Mouse (Mus musculus): ENCODE measurements around the gene Troap.

Gene Troap

DNA sequence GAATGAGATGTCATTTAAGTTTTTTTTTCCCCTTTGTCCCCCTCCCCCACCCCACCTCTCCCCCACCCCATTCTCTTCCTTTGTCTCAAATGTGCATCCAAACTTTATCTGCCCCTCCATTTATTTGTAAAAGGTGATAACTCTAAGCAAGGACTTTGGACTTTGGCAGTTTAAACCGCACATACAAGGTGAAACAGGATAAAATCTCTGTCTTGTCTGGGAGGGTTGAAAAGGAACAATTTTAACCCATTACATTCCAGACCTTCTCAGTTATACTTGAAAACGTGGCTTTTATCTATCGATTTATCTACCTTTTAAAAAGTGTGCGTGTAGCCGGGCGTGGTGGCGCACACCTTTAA lies 40.7 kb downstream of the Troap start:
- DNase-seq, result no peak

DNA sequence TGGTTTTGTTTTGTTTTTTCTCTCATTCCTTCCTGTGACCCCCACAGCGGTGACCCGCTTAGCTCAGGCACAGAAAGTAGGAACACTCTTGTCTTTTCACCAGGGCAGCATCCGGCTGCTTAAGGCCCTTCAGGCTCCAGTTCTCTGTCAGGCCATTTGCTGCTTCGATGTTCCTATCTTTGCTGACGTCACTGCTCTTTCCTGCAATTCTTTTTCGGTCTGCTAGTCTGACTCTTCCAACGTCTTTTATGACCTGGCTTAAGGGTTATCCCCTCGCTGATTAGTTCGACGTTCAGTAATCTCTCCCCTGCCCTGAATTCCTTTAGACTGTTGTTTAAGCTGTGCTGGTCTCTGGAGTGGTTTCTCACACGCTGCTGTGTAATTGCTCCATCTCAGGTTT lies 42.2 kb downstream of the Troap start:
- no peak for DNase-seq

DNA sequence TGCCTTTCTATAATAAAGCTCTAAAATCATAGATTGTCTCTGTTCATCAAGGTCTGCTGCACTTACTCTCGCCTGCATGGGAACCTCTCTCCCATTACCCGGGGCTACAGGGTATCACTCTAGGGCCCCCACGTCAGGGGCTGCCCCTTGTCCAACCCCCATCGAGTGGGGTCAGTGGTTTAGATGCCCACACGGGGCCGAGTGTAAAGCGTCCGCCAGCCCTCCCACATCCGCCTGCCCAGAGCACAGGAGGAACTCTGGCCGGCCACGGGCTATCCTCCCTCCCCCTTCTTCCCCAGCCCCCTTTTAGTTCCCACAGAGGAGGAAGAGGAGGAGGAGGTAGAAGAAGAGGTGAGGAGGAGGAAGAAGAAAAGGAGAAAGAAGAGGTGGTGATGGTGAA lies 46.4 kb downstream of the Troap start:
- DNase-seq, result no peak

DNA sequence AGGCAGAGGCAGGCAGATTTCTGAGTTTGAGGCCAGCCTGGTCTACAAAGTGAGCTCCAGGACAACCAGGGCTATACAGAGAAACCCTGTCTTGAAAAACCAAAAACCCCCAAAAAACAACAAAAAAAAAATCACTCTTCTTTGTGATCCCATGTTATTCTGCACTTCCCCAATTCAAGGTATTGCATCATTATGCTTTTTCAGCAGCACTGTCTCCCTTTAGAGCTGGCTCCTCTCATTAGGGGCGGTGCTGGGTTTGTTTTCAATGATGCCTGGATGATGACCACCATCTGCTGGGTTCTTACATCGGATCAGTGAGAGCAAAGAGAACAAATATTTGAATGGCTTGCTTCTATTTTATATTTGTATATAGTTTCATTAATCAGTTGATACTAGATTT lies 48.3 kb downstream of the Troap start:
- no peak for DNase-seq

DNA sequence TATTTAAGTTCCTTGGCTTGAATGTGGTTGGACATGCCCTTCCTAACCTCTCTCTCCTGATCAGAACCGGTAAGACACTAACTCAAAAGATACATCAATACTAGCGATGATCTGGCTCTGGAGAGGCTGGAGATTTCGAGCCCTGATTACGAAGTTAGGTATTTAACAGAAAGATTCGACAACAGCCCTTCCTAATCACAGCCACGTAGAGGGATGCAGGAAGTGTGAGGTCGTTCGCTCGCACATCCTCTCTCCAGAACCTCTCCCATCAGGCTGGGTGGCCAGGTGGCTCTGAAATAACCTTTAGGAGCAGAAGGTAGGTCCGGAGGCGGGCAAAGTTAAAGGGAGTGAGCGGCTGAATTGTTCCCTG lies 51.3 kb downstream of the Troap start, which contains the start of gene Spats2:
Spats2 (plus strand) TSS at position 206 of the 370 bp plus-strand sequence.
- no peak for DNase-seq

DNA sequence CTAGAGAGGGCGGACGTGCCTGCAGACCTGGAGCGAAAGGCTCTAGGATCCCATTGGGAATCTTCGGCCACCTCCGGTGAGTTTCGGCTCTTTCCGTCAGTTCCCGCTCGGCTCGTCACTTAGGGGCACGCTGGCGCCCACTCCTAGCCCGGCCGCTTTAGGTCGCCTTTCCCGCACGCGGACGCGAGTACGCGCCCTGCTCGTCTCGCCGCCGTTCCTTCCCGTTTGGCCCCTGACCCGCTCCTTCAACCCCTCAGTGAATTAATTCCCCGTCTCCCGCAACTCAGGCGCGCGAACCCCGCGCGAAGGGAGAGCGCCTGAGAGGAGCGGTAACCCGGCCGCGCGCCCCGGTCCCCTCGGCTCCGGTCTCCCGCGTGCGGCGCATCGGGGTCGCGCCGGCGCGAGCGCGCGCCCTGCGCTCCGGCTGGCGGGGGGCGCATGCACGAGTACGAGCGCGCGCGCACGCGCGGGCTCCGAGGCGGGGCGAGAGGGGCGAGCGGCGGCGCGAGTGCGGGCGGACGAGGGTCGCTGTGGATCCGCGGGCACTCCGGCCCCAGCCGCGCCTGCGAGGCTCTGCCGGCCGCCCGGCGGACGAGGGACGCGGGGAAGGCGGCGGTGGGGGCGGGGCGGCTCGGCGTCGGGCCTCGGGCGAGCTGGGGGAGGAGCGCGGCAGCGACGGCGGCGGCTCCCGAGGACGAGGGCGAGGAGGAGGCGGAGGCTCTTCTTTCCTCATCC lies 51.9 kb downstream of the Troap start:
- peak; percentile 90 to 92 for DNase-seq

DNA sequence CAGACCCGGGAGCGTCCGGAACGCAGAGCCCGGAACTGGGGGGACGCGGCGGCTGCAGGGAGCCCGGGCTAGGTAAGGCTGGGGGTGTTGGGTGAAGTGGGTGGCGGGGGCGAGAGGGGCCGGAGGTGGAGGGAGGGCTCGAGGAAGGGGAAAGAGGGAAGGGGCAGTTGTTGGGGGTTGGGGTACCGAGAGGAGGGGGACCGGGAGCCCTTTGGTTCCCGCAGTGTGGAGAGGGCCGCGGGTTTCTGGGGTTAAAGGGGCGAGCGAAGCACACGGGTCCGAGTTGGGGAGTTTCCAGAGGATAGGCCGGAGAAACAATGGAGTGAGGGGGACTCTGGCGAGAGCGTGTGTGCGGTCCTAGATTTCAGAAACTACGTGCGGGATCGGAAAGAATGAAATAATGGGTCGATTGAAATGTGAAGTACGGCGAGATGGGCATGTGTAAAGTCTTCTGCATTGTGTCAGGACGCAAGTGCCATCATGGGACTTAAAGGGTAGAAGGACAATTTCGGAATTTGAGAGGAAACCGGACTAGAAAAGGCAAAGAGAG lies 52.5 kb downstream of the Troap start:
- peak in 1 of 2 experiments; percentile 39 for DNase-seq

DNA sequence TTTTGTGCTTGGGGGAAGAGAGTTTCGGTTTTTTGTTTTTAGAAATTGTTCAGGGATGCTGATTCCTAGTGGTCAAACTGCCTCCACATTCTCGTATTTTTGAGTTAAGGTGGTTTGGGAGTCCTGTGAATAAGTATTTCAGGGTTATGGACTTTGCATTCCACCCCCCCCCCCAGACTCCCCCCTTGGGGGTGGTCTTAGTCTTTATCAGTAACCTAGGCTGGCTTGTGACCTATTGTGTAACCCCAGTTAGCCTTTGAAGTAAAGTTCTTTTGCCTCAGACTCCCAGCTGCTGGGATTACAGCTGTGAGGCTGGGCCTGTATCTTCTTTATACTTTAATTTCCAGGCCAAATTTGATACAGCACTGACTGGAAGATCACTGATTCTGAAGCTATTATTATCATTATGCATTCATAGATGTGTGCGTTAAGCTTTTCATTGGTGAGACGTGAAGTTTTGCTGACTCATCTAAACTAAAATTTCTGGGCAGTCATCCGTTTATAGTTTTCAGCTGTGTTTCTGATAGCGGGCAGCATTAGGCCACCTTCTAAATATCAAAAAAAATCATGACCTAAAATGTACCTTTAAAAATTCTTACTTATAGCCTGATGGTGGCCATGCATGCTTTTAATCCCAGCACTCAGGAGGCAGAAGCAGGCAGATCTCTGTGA lies 53.6 kb downstream of the Troap start:
- no peak for DNase-seq

DNA sequence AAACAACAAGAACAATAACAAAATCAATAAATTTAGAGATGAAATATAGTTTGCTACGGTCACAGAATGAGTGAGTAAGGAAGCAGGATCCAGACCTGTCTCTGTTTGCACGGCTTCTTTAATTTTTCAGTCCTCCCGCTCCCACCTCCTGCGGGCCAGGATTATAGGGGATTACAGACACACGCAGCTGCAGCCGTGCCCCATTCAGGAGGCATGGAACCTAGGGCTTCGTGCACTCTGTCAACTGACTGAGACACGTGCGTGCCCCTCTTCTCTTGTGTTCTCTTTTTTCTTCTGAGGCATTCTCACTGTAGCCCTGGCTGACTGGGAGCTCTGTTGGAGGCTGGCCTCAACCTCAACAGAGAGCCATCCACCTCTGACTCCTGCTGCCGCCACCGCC lies 55.1 kb downstream of the Troap start:
- no peak for DNase-seq

DNA sequence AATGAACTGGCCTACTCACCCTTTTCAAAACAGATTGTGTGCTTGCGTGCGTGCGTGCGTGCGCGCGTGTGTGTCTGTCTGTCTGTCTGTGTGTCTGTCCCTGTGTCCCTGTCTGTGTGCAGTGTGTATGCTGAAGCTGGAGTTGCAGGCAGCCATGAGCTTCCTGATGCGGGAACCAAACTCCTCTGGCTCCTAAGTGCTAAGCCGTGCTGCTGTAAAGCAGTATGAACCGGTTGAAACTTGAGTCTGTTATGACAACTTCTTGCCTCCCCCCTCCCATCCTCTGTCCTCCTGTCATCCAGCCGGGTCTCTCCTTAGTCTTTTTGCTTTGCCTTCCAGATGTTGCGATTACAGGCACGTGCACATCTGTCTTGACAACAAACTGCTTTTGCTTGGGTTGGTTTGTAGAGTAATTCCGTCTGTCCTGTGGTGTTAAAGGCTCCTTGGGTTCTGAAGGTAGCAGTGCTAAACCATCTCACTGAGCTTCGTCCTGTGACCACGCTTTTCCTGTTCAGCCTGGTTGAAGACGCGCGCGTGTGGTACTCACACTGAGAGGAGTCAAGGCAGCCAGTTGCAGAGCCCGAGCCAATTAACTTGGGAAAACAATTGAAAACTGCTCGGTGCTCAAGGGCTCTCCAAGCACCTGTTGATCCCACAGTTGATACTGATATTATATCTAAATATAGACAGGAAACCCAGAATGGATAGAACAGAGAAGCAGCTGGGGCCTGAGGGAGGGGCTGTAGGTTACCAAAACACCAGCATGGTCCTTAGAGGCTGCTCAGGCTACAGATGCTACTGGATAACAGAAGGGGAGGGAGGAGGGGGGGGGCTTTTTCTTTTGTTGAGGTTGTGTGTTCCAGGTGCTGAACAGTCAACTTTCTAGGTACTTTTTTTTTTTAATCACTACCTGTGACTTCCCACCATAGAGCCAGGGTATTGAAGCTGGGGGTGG lies 55.9 kb downstream of the Troap start:
- no peak for DNase-seq

All from cerebellum, adult 18-20 months (tissue).